Mouse (Mus musculus): Measurements from ENCODE around the gene Dgkz. TPM values are rescaled to one million over a fixed set of nuclear protein-coding genes. Genes with fewer than 3 reads are reported as not detected.

The Dgkz gene
- polyA plus RNA-seq, 1 experiment from 2014 or later, result 41.6 TPM

DNA sequence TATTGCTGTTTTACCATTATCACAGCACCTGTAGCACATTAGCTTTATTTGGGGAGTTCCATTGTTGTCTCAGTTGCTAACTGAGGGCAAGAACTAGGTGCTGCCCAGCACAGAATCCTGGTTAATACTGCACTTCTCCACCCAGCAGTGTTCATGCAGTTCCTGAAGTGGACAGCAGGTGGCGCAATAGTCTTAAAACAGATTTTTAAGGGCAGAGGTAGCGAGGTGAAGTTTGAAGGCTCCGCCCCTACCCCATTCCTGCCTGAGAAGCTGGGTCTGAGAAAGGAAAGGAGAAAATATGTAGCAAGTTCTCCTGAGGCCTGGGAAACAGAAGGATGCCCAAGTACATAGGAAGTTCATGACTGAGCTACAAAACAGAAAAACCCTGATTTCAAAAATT is 11.9 kb upstream of the Dgkz start:
- ATAC-seq (ENCODE audit: low FRiP score, low read depth), result 0 out of 2 replicates have a peak, but pooled peaks have one; percentile 2

DNA sequence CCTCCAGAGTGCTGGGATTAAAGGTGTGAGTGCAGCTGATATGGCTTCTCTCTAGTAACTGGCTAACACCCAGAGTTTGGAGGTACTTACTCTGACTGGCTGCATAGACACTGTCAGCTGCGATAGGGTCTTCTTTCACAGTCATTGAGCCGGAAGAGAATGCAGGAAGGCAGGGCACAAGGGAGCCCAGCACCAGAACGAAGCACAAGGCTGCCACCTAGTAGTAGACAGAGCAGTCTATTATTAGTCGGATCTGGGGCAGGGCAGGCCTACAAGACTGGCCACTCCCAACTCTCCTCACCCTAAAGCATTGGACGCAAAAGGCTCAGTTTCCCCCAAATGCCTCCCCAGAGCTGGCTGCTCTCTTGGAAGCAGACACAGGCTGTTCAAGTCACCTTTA is 10.4 kb upstream of the Dgkz start:
- H3K27me3 ChIP-seq (replicated peaks), result no peaks in the 10 kb centered on the region
- no peak overlapping the region for H3K27ac ChIP-seq
- ATAC-seq (ENCODE audit: low FRiP score, low read depth), result peak; percentile 24; the same call in 1 of the 2 replicates
- no peak overlapping the region for H3K4me3 ChIP-seq
- peaks cover 16% of the 10 kb centered on the region for H3K4me1 ChIP-seq
- H3K9me3 ChIP-seq, result no peaks in the 10 kb centered on the region
- H3K9ac ChIP-seq, result no peak overlapping the region
- H3K4me2 ChIP-seq (replicated peaks), result no peak overlapping the region
- H3K36me3 ChIP-seq, result no peaks in the 10 kb centered on the region
- WGBS, result 4% methylated on average over 5 of the region's 5 CpGs

More for the DNA sequence above, 11.9 kb upstream of the Dgkz start:
- no peaks in the 10 kb centered on the region for H3K27me3 ChIP-seq (replicated peaks)
- no peak overlapping the region for H3K9ac ChIP-seq
- H3K4me3 ChIP-seq, result no peak overlapping the region
- WGBS, result 3% methylated on average over 3 of the region's 3 CpGs
- no peaks in the 10 kb centered on the region for H3K9me3 ChIP-seq
- peaks cover 13% of the 10 kb centered on the region for H3K4me1 ChIP-seq
- no peak overlapping the region for H3K27ac ChIP-seq
- no peaks in the 10 kb centered on the region for H3K36me3 ChIP-seq
- H3K4me2 ChIP-seq (replicated peaks), result no peak overlapping the region

DNA sequence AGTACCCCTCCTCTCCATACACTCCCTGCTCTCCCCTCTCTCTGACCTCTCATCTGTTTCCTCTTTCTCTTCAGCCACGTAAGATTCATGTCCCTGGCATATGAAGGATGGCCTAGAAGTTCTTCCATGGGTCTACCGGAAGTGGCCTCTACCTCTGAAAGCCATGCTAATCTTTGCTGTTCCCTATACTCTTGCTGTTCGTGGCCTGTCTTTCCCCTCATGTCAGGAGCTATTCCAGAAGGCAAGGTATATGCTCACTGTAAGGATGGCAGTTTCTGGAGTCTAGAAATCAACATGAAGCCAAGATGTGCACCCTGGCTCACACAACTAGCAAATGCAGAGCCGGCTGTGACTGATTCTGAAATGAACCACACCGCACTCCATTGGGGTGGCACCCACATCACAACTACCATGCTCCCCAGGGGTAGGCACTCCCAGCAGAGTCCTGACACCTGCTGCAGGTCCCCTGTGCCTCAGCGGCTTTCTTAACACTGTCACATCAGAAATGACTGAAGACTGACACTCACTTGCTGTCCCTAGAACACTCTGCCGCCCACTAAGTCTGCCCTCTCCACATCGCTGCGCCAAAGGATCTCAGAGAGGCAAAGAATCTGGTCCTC is 9.4 kb upstream of the Dgkz start:
- H3K9me3 ChIP-seq, result no peaks in the 10 kb centered on the region
- no peak overlapping the region for H3K4me3 ChIP-seq
- no peak for ATAC-seq (ENCODE audit: low FRiP score, low read depth)
- peak overlapping the region; percentile 52 for H3K4me2 ChIP-seq (replicated peaks)
- 31% methylated on average over 9 of the region's 9 CpGs for WGBS
- peak overlapping the region; percentile 4; the same call in 1 of the 2 replicates for H3K27ac ChIP-seq
- no peaks in the 10 kb centered on the region for H3K36me3 ChIP-seq
- peaks cover 25% of the 10 kb centered on the region for H3K4me1 ChIP-seq
- 0 out of 2 replicates have a peak overlapping the region, but pooled peaks have one; percentile 23 for H3K9ac ChIP-seq
- no peaks in the 10 kb centered on the region for H3K27me3 ChIP-seq (replicated peaks)

DNA sequence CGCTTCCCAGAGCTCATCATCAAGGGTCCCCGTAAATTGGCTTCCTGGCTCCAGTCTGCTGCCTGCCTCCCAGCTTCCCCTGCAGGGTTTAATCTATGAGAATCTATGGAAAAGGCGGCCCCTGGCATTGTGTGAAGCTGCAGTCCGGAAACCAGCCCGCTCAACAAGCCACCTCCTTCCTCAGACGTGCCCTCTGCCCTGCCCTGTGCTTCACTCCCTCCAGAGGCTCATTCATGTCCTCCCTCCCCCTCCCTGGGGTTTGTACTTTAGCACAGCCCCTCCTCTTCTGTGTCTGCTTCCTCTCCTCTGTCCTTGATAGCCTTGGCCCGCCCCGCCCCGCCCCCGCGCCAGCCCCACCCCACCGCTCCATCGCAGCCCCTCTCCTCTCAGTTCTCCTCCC is 8.8 kb upstream of the Dgkz start:
- Histone ChIP-seq H3K27ac (peak overlapping the region; percentile 4; the same call in 1 of the 2 replicates), H3K4me3 (0 out of 2 replicates have a peak overlapping the region, but pooled peaks have one; percentile 3), H3K4me2 (replicated peaks) (peak overlapping the region; percentile 52), H3K9me3 (no peaks in the 10 kb centered on the region), H3K27me3 (replicated peaks) (no peaks in the 10 kb centered on the region), H3K36me3 (no peaks in the 10 kb centered on the region), H3K4me1 (peaks cover 30% of the 10 kb centered on the region), H3K9ac (0 out of 2 replicates have a peak overlapping the region, but pooled peaks have one; percentile 23)
- ATAC-seq (ENCODE audit: low FRiP score, low read depth), result peak; percentile 52
- WGBS, result 2% methylated on average over 7 of the region's 13 CpGs

DNA sequence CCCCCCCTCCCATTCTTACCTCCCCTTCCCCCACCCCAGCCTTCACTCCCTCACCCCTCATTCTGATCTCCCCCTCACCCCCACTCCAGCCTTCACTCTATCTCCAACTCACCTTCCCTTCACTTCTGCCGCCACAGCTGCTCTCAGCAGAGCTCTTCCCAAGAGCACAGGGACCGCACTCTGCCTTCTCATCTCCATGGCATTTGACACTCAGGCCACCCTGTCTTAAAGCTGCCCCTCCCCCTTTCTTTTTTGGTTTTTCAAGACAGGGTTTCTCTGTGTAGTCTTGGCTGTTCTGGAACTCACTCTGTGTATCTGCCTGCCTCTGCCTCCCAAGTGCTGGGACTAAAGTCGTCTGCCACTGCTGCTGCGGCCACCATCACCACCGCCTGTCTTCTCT is 5.2 kb upstream of the Dgkz start:
- H3K36me3 ChIP-seq, result no peaks in the 10 kb centered on the region
- H3K27me3 ChIP-seq (replicated peaks), result peaks cover 14% of the 10 kb centered on the region
- 30% methylated on average over 5 of the region's 5 CpGs for WGBS
- no peaks in the 10 kb centered on the region for H3K9me3 ChIP-seq
- no peak overlapping the region for H3K27ac ChIP-seq
- no peak overlapping the region for H3K4me2 ChIP-seq (replicated peaks)
- H3K4me3 ChIP-seq, result no peak overlapping the region
- H3K9ac ChIP-seq, result no peak overlapping the region
- peaks cover 49% of the 10 kb centered on the region for H3K4me1 ChIP-seq
- ATAC-seq (ENCODE audit: low FRiP score, low read depth), result no peak

DNA sequence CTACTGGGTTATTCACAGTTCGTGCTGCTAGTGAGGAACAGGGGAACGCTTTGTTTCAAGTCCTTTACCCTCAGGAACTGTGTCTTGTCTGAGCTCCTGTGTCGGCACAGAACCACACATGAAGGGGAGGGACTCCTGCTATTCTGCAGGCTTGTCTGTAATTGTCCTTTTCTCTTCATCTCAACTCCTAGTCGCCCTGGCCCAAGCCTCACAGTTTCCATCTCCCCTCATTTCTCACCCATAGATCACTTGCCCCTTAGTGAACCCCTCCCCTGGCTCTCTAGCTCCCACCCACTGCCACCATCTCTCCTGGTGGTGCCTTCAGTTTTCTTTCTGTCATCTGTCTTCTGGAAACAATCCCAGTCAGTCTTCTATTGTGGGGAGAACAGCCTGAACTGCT is 4.6 kb upstream of the Dgkz start:
- Histone ChIP-seq H3K4me1 (peaks cover 55% of the 10 kb centered on the region), H3K9me3 (no peaks in the 10 kb centered on the region), H3K9ac (no peak overlapping the region), H3K27me3 (replicated peaks) (peaks cover 20% of the 10 kb centered on the region), H3K36me3 (no peaks in the 10 kb centered on the region), H3K27ac (no peak overlapping the region), H3K4me3 (no peak overlapping the region), H3K4me2 (replicated peaks) (0 out of 2 replicates have a peak overlapping the region, but pooled peaks have one; percentile 9)
- peak; percentile 10; the same call in 1 of the 2 replicates for ATAC-seq (ENCODE audit: low FRiP score, low read depth)
- WGBS, result 3% methylated on average over 4 of the region's 4 CpGs

DNA sequence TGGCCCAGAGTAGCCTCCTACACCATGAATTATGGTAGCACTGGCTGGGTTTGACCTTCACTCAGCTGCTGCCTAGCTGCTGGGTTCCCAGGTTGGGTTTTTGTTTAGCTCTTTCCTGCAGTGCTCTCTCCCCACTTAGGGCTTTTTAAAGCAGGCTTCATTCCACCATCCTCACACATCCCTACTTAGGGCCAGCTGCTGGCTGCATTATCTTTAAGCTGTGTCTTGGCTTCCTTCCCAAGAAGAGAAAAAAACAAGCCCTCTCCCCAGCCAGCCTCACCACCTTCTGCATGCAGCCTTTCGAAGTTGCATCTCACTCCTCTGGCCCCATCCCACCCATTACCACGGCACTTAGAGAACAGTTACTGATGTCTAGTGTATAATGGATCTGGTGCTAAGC is 2.9 kb upstream of the Dgkz start:
- H3K4me3 ChIP-seq, result no peak overlapping the region
- H3K27me3 ChIP-seq (replicated peaks), result peaks cover 37% of the 10 kb centered on the region
- H3K27ac ChIP-seq, result no peak overlapping the region
- 14% methylated on average over 2 of the region's 2 CpGs for WGBS
- no peak overlapping the region for H3K4me2 ChIP-seq (replicated peaks)
- H3K9ac ChIP-seq, result no peak overlapping the region
- peaks cover 45% of the 10 kb centered on the region for H3K4me1 ChIP-seq
- no peaks in the 10 kb centered on the region for H3K36me3 ChIP-seq
- H3K9me3 ChIP-seq, result no peaks in the 10 kb centered on the region
- ATAC-seq (ENCODE audit: low FRiP score, low read depth), result no peak

DNA sequence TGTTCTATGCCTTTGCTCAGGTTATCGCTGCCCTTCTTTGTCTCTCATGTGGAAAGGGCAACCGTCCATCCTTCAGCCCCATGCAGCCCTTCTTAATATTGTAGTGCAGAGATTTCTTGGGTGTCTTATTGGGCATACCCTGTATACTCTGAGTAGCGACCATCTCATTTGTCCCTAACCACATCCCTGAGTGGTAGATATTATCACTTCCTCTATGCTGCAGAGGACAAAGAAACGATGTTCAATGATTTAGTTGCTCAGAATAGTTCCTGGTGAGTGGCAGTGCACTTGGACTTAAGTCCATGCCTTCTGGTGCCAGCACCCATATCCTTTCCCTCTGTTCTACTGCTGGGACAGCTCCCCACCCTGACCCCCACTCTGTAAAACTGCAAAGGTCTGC is 2.3 kb upstream of the Dgkz start:
- H3K4me1 ChIP-seq, result peaks cover 50% of the 10 kb centered on the region
- H3K27ac ChIP-seq, result no peak overlapping the region
- H3K9ac ChIP-seq, result no peak overlapping the region
- no peaks in the 10 kb centered on the region for H3K36me3 ChIP-seq
- peaks cover 38% of the 10 kb centered on the region for H3K27me3 ChIP-seq (replicated peaks)
- no peak for ATAC-seq (ENCODE audit: low FRiP score, low read depth)
- WGBS, result 83% methylated on average over 4 of the region's 4 CpGs
- no peaks in the 10 kb centered on the region for H3K9me3 ChIP-seq
- H3K4me2 ChIP-seq (replicated peaks), result no peak overlapping the region
- no peak overlapping the region for H3K4me3 ChIP-seq

DNA sequence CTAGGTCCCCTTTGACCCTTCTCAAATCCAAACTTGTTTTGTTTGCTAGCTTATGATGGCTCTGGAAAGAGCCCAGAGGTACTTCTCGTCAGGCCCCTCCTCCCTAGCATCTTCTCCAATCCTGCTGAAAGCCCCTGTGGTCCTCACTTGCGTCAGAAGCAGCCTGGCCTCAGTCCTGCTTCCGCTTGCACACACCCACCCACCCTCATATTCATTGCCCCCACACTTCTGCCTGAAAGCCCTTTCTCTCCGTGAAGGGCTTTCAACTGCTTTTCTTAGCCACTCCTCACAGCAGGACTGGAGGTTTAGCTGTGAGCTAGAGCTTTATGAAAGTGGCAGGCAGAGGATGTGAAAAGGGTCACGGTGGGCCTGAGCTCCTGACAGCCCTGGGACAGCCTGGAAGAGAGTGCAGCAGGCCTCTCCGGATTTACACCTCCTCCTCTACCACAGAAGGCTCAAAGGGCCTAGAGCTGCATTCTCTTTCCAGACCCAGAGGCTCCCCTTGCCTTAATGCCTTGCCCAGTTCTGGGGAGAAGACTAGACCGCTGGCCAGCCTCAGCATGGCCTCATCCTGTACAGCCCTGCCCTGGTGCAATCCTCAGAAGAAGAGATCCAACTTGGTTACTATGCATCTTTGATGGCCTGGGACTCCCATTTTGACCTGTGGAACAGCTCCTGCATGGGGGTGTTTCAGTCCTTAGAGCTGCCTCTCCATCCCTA is 2.1 kb downstream of the Dgkz start:
- peaks cover 41% of the 10 kb centered on the region for H3K4me1 ChIP-seq
- no peaks in the 10 kb centered on the region for H3K9me3 ChIP-seq
- no peak overlapping the region for H3K4me3 ChIP-seq
- peak overlapping the region; percentile 7; the same call in 1 of the 2 replicates for H3K4me2 ChIP-seq (replicated peaks)
- no peak overlapping the region for H3K9ac ChIP-seq
- peaks cover 38% of the 10 kb centered on the region for H3K27me3 ChIP-seq (replicated peaks)
- WGBS, result 23% methylated on average over 7 of the region's 7 CpGs
- ATAC-seq (ENCODE audit: low FRiP score, low read depth), result no peak
- H3K27ac ChIP-seq, result no peak overlapping the region
- no peaks in the 10 kb centered on the region for H3K36me3 ChIP-seq

DNA sequence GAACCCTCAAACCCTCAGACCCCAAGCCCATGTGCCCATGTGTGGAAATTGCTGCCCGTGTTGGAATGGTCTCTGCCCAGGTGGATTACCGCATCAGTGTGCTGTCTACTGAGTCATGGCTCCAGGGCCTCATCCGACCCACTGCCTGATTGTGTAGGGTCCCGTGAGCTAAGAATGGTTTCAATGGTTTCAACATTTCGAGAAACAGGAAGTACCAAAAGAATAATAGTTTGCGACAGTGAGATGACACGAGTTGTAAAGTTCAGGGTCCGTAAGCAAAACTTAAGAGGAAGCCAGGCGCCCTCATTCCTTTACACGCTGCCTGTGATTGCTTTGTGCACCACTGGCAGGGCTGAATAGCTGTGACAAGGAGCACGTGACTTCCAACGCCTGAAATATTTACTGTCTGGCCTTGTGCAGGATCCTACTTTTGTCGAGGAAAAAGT is 3.5 kb downstream of the Dgkz start:
- Histone ChIP-seq H3K4me1 (peaks cover 36% of the 10 kb centered on the region), H3K36me3 (no peaks in the 10 kb centered on the region), H3K9me3 (no peaks in the 10 kb centered on the region), H3K4me2 (replicated peaks) (peak overlapping the region; percentile 40; the same call in 1 of the 2 replicates), H3K27ac (no peak overlapping the region), H3K9ac (no peak overlapping the region), H3K4me3 (no peak overlapping the region), H3K27me3 (replicated peaks) (peaks cover 38% of the 10 kb centered on the region)
- ATAC-seq (ENCODE audit: low FRiP score, low read depth), result peak; percentile 44; the same call in 1 of the 2 replicates
- 16% methylated on average over 13 of the region's 13 CpGs for WGBS

DNA sequence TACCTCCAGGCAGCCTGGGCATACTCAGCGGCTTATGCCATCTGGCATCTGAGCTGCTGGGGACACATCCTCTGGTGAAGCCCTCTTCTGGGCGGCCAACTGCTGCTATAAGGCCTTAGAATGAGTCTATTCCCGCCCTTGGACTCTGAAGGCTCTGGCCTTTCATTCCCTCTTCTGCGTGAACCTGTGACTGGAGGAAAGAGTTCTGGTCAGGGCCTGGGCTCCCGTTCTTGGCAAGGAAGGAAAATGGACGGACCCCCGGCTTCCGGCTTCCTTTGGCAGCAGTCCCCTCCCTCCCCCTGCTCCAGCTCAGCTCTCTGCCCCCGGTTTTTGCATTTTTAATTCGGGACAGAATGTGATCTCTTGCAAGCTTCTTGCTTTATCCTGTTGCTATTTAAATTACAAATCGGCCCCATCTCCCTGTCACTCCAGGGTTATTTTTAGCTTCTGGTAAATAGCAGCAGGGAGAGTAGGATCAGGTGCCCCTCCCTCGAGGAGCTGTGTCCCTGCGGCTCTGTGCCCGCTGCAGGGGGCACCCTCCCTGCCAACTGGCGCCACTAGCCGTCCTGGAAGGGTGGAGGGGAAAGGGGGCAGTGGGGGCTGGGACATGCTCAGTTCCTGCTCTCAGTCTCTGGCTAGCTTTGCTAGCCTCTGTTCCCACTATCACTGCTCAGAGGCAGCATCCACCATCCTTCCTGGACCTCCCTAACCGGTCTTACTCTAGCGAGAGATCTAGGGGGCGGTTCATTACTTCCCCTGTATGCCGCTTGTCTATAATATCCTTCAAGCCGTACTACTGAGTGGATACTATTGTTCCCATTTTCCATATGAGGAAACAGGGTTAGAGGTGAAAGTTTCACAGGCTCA is 4.2 kb downstream of the Dgkz start:
- WGBS, result 16% methylated on average over 21 of the region's 21 CpGs
- H3K36me3 ChIP-seq, result no peaks in the 10 kb centered on the region
- ATAC-seq (ENCODE audit: low FRiP score, low read depth), result peak; percentile 49; the same call in 1 of the 2 replicates
- H3K4me2 ChIP-seq (replicated peaks), result peak overlapping the region; percentile 40
- no peak overlapping the region for H3K27ac ChIP-seq
- H3K4me1 ChIP-seq, result peaks cover 36% of the 10 kb centered on the region
- H3K4me3 ChIP-seq, result no peak overlapping the region
- peaks cover 31% of the 10 kb centered on the region for H3K27me3 ChIP-seq (replicated peaks)
- H3K9ac ChIP-seq, result no peak overlapping the region
- H3K9me3 ChIP-seq, result no peaks in the 10 kb centered on the region

DNA sequence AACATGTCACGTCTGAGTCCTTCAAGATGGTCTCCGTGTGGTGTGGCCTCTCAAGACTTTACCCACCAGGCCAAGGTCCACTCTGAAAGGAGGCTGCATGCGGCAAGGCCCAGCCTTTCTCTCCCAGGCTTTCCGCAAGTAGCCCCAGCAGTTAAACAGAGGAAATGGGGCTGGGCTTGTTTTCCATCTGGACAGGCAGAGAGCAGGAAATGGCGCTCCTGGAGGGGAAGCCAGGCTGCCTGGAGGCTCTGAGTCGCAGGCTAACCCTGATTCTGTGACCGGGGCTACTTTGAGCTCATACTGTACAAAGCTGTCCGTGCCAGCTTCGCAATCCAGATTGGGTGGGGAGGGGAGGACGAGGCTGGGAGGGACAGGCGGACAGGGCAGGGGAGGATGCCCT is 7.7 kb downstream of the Dgkz start:
- H3K27ac ChIP-seq, result no peak overlapping the region
- no peaks in the 10 kb centered on the region for H3K36me3 ChIP-seq
- H3K9me3 ChIP-seq, result no peaks in the 10 kb centered on the region
- peaks cover 20% of the 10 kb centered on the region for H3K4me1 ChIP-seq
- WGBS, result 65% methylated on average over 11 of the region's 11 CpGs
- no peak overlapping the region for H3K9ac ChIP-seq
- H3K4me2 ChIP-seq (replicated peaks), result no peak overlapping the region
- peaks cover 5% of the 10 kb centered on the region; the same call in 1 of the 2 replicates for H3K27me3 ChIP-seq (replicated peaks)
- no peak for ATAC-seq (ENCODE audit: low FRiP score, low read depth)
- no peak overlapping the region for H3K4me3 ChIP-seq

All from neural tube, embryonic 12.5 days (tissue).